Mouse (Mus musculus) kidney, embryonic 14.5 days (tissue): Measurements from ENCODE around the gene Ltbp3. TPM values are rescaled to one million over a fixed set of nuclear protein-coding genes. Genes with fewer than 3 reads are reported as not detected.

Source experiments
- ATAC-seq: fragments of 200-750 bp; cut with Nextera tagmentation; 2 replicates; pipeline ENCODE4 v1.8.0; 2017; ENCODE audit warnings: moderate number of reproducible peaks, mild to moderate bottlenecking, moderate TSS enrichment, moderate library complexity; ENCODE audit not compliant: low FRiP score, low TSS enrichment
- H3K27ac ChIP-seq: fragments of 300-500 bp; sonication (generic); 2 replicates; pipeline ENCODE4 v1.5.1; 2014; ENCODE audit warnings: low read depth, mild to moderate bottlenecking, low read length, moderate library complexity, mixed read lengths
- H3K27me3 ChIP-seq: fragments of 300-500 bp; sonication (generic); 2 replicates; pipeline ENCODE4 v1.6.1; 2014; ENCODE audit warnings: mild to moderate bottlenecking, low read length; ENCODE audit not compliant: control insufficient read depth, insufficient read depth
- H3K36me3 ChIP-seq: fragments of 300-500 bp; sonication (generic); 2 replicates; pipeline ENCODE4 v1.6.1; 2014; ENCODE audit warnings: low read length, mixed read lengths; ENCODE audit not compliant: control insufficient read depth, insufficient read depth
- H3K4me1 ChIP-seq: fragments of 300-500 bp; sonication (generic); 2 replicates; pipeline ENCODE4 v1.6.1; 2014; ENCODE audit warnings: low read length, mixed read lengths; ENCODE audit not compliant: control insufficient read depth, insufficient read depth
- H3K4me2 ChIP-seq: fragments of 300-500 bp; sonication (generic); replicated peaks from 2 replicates; pipeline ENCODE4 v1.6.1; 2014; ENCODE audit warnings: low read depth, mild to moderate bottlenecking, low read length
- H3K4me3 ChIP-seq: fragments of 300-500 bp; sonication (generic); 2 replicates; pipeline ENCODE4 v1.5.1; 2014; ENCODE audit warnings: mild to moderate bottlenecking, low read length
- H3K9ac ChIP-seq: fragments of 300-500 bp; sonication (generic); 2 replicates; pipeline ENCODE4 v1.6.1; 2014; ENCODE audit warnings: low read depth, mild to moderate bottlenecking, low read length, moderate library complexity
- H3K9me3 ChIP-seq: fragments of 300-500 bp; sonication (generic); 2 replicates; pipeline ENCODE4 v1.6.1; 2016; ENCODE audit warnings: low read length; ENCODE audit not compliant: control insufficient read depth
- WGBS: fragments of 180-500 bp; shearing (Covaris S2); extraction: QIAGEN DNeasy Blood & Tissue Kit; methylation state at CpG from one replicate; pipeline ENCODE4 v1.1.7; 2014; 5-methylcytosine and 5-hydroxymethylcytosine counted together
- polyA plus RNA-seq: library from polyadenylated mRNA; unstranded; fragments of >200 nt; fragmentation: Nextera tagmentation; extraction: Ambion mirVana; gene quantifications from 2 replicates; pipeline ENCODE4 v1.2.1, GENCODE M21; 2014

The Ltbp3 gene
- polyA plus RNA-seq, 1 experiment from 2014 or later = 27.1 TPM

- no peak for ATAC-seq
- peaks cover 33% of the 10 kb centered on the region for H3K36me3 ChIP-seq
Measured at GRCm38 (mm10) chr19:5716955-5717354, 23.7 kb upstream of the Ltbp3 start.

GRCm38 (mm10) chr19:5721233-5721632 lies 19.5 kb upstream of the Ltbp3 start:
- ATAC-seq = no peak
- 92% methylated on average over 6 of the region's 6 CpGs for WGBS
- H3K27me3 ChIP-seq = no peaks in the 10 kb centered on the region
- H3K4me3 ChIP-seq = no peak overlapping the region
- no peak overlapping the region for H3K27ac ChIP-seq
- H3K4me2 ChIP-seq = no peak overlapping the region
- peaks cover 25% of the 10 kb centered on the region for H3K4me1 ChIP-seq
- no peaks in the 10 kb centered on the region for H3K9me3 ChIP-seq
- H3K9ac ChIP-seq = no peak overlapping the region
- H3K36me3 ChIP-seq = peaks cover 39% of the 10 kb centered on the region

More at GRCm38 (mm10) chr19:5716955-5717354, 23.7 kb upstream of the Ltbp3 start:
- Histone ChIP-seq H3K27ac (no peak overlapping the region), H3K27me3 (no peaks in the 10 kb centered on the region), H3K4me1 (peaks cover 9% of the 10 kb centered on the region; the same call in 1 of the 2 replicates), H3K4me3 (no peak overlapping the region), H3K4me2 (no peak overlapping the region), H3K9me3 (no peaks in the 10 kb centered on the region), H3K9ac (no peak overlapping the region)
- WGBS = 65% methylated on average over 10 of the region's 10 CpGs

GRCm38 (mm10) chr19:5722848-5723425 lies 17.8 kb upstream of the Ltbp3 start:
- no peaks in the 10 kb centered on the region for H3K9me3 ChIP-seq
- H3K27ac ChIP-seq = no peak overlapping the region
- H3K4me1 ChIP-seq = peaks cover 29% of the 10 kb centered on the region
- H3K4me2 ChIP-seq = no peak overlapping the region
- no peaks in the 10 kb centered on the region for H3K27me3 ChIP-seq
- H3K36me3 ChIP-seq = peaks cover 39% of the 10 kb centered on the region
- 92% methylated on average over 7 of the region's 7 CpGs for WGBS
- no peak overlapping the region for H3K9ac ChIP-seq
- ATAC-seq = no peak
- H3K4me3 ChIP-seq = no peak overlapping the region

GRCm38 (mm10) chr19:5723934-5724548 lies 16.7 kb upstream of the Ltbp3 start:
- peaks cover 38% of the 10 kb centered on the region for H3K4me1 ChIP-seq
- no peak for ATAC-seq
- H3K4me2 ChIP-seq = peak overlapping the region; percentile 63
- H3K9me3 ChIP-seq = no peaks in the 10 kb centered on the region
- peak overlapping the region; percentile 37; the same call in 1 of the 2 replicates for H3K4me3 ChIP-seq
- peaks cover 39% of the 10 kb centered on the region for H3K36me3 ChIP-seq
- no peaks in the 10 kb centered on the region for H3K27me3 ChIP-seq
- WGBS = 54% methylated on average over 4 of the region's 4 CpGs
- no peak overlapping the region for H3K27ac ChIP-seq
- no peak overlapping the region; the same call in 1 of the 2 replicates for H3K9ac ChIP-seq

DNA sequence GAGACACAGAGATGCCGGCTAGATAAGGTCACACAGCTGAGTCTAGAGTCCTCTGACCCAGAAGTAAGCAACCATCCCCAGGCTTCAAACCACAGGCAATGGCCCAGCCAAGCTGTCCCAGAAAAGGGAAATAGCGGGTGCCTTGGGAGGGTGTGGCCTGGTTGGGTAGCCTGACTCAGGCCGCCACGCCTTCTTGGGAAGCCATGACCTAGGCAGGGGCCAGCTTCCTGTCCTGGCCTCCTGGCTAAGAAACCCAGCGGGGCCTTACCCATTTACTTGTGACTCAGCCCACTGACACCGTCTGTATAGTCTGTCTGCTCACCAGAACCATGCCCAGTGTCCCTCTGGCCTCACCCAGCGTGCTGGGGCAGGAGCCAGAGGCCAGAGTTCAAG lies 16.2 kb upstream of the Ltbp3 start:
- Histone ChIP-seq H3K4me1 (peaks cover 38% of the 10 kb centered on the region), H3K27ac (no peak overlapping the region; the same call in 1 of the 2 replicates)

DNA sequence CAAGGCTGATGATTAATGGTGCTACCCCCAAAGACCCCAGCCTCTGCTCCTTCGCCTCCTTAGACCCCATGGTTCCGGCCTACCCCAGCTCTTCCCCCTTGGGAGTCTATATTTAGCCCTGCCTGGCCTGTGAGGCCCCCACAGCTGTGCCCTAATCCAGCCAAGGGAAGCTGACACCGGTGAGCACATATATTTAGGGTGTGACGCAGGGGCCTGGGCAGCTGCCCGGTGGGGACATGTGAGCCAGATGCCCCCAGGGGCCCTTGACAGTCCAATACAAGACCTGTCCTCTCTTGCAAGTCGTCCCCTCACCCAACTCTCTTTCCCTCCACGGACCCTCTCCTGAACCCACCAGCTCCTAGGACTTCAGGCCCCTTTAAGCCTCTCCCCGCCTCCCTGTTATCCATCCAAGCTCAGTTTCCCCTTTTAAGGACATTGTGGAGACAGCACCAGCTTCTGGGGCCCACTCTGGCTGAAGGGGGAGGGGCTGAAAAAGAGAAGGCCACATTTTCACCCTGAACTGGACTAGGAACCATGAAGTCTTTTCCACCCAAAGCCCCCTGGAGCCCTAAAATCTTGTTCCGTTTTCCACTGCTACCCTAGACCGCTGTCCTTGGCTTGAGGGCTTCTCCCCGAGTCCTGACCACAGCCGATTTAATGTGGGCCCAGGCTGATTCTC lies 15.5 kb upstream of the Ltbp3 start:
- Histone ChIP-seq H3K27me3 (no peaks in the 10 kb centered on the region), H3K4me2 (peak overlapping the region; percentile 63), H3K27ac (peak overlapping the region; percentile 73; the same call in 1 of the 2 replicates), H3K4me3 (peak overlapping the region; percentile 37), H3K36me3 (peaks cover 29% of the 10 kb centered on the region), H3K9ac (peak overlapping the region; percentile 61; the same call in 1 of the 2 replicates), H3K4me1 (peaks cover 38% of the 10 kb centered on the region), H3K9me3 (no peaks in the 10 kb centered on the region)
- WGBS = 61% methylated on average over 12 of the region's 12 CpGs
- ATAC-seq = no peak

More for the DNA sequence above, 16.2 kb upstream of the Ltbp3 start:
- H3K9ac ChIP-seq = no peak overlapping the region
- H3K4me2 ChIP-seq = peak overlapping the region; percentile 63
- ATAC-seq = no peak
- peaks cover 35% of the 10 kb centered on the region for H3K36me3 ChIP-seq
- 52% methylated on average over 7 of the region's 7 CpGs for WGBS
- no peaks in the 10 kb centered on the region for H3K27me3 ChIP-seq
- H3K4me3 ChIP-seq = peak overlapping the region; percentile 37; the same call in 1 of the 2 replicates
- H3K9me3 ChIP-seq = no peaks in the 10 kb centered on the region

DNA sequence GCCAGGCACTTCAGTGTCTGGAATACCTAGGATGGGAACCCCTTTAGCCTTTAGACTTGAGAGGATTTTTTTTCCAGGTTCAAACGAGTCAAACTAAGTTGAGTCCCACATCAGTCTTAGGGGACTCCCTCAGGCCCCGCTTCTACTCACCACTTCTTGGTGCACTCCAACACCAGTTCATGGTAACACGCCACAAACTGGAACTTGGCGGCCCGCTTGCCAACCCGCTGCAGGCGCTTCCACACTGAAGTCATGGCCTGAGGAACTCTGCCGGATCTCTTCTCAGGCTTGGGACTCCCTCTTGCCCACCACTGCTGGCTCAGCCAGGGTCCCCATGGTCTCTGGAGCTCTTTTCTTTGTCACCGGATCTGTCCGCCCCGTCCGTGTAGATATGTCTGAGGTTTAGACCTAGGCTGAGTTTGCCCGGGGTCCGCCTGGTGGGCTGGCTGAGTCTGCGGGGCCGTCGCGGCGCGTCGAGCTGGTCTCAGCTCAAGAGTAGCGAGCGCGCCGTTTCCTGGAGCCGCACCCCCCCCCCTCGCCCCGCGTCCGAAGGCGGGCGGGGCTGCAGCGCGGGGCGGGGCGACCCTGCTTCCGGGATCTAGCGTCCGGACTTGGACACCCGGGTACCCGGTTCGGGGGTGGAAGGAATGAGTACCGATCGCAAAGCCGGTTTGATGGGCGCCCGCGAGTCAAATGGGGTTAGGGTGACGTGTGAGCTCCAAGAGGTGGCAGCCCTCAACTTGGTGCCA lies 14.8 kb upstream of the Ltbp3 start, which contains the start of gene Ehbp1l1:
Gene Ehbp1l1, minus strand, starts transcription at position 551 of the 749 bp plus-strand sequence.
- peaks cover 24% of the 10 kb centered on the region for H3K36me3 ChIP-seq
- peak within 1 kb of the TSS; percentile 61 for H3K9ac ChIP-seq
- no peaks in the 10 kb centered on the region for H3K27me3 ChIP-seq
- H3K4me2 ChIP-seq = peak within 1 kb of the TSS; percentile 91
- peak within 1 kb of the TSS; percentile 37 for H3K4me3 ChIP-seq
- H3K27ac ChIP-seq = peak within 1 kb of the TSS; percentile 73
- 0 out of 2 replicates have a peak, but pooled peaks have one; percentile 6 for ATAC-seq
- peaks cover 45% of the 10 kb centered on the region for H3K4me1 ChIP-seq
- H3K9me3 ChIP-seq = no peaks in the 10 kb centered on the region
- WGBS = 11% methylated on average over 48 of the region's 49 CpGs

DNA sequence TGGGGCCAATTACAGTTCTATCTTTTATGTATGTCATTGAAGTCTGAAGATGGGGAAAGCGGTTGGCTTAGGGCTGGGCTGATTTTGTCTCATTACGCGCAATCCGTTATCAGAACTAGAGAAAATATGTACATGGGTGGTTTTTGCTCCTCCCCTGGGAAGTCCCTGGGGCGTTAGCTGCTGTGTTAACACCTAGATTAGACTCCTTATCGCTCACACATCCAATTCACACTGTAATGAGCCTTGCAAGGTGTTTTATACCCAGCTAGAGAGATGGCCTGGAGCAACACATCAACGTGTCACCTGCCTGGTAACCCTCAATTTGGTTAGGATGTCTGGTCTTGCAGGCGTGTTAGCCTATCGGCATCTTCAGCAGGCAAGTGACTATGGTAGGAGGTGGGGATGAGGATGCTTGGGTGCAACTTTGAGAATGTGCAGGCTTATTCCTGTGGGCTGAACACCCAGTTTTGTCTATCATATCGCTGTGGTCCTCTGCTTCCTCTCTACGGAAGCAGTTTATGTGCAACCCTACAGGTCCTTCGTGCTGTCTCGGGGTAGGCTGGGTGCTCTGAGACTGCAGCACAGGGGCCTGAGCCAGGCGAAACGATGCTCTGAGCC lies 13.6 kb upstream of the Ltbp3 start:
- Histone ChIP-seq H3K4me3 (peak overlapping the region; percentile 92), H3K4me2 (peak overlapping the region; percentile 91), H3K27me3 (no peaks in the 10 kb centered on the region), H3K9ac (peak overlapping the region; percentile 38; the same call in 1 of the 2 replicates), H3K36me3 (peaks cover 14% of the 10 kb centered on the region), H3K9me3 (no peaks in the 10 kb centered on the region), H3K27ac (peak overlapping the region; percentile 4; the same call in 1 of the 2 replicates), H3K4me1 (peaks cover 47% of the 10 kb centered on the region)
- no peak for ATAC-seq
- 73% methylated on average over 15 of the region's 15 CpGs for WGBS
